Mouse (Mus musculus) left cerebral cortex, postnatal 14 days (tissue): ENCODE measurements around the gene Utp4. TPM values are rescaled to one million over a fixed set of nuclear protein-coding genes. Genes with fewer than 3 reads are reported as not detected.

Experiments
- DNase-seq, 2 experiments: peaks; one replicate each; pipeline ENCODE4 v3.0.0; 2021 to 2022; ENCODE audit warnings: low spot score in 2 of 2, mixed read lengths in 1 of 2
- intact Hi-C: fragments of 180-260 bp; cut with DNase I; formaldehyde crosslinking; loops from one replicate; pipeline ENCODE4 v1.15.1; 2025
- total RNA-seq, 2 experiments: library from RNA; stranded (reverse); gene quantifications; 2 replicates each; pipeline ENCODE4 v1.2.3; 2021

Gene Utp4
- total RNA-seq, 2 experiments from 2014 or later, result 29.5 to 31.4 TPM

- no peak for DNase-seq
- intact Hi-C loops, result no loop called here
Measured at GRCm38 (mm10) chr8:106934226-106934977, 41.0 kb downstream of the Utp4 start.

- DNase-seq, result peak; percentile 81 to 84
- intact Hi-C loops, result loop anchor here (5.0 kb wide), 2 partner anchors 52 to 67 kb away; no protein-coding TSS in a partner anchor
Measured at GRCm38 (mm10) chr8:106935324-106935869, 42.0 kb downstream of the Utp4 start, which contains the start of gene Sntb2. Sntb2 (plus strand) TSS chr8:106935750.

- DNase-seq, result peak in 1 of 2 experiments; percentile 34
- intact Hi-C loops, result loop anchor here (5.0 kb wide), 2 partner anchors 51 to 66 kb away; no protein-coding TSS in a partner anchor
Measured at GRCm38 (mm10) chr8:106935899-106936477, 42.6 kb downstream of the Utp4 start.

- intact Hi-C loops, result loop anchor here (5.0 kb wide), 2 partner anchors 51 to 66 kb away; no protein-coding TSS in a partner anchor
- peak in 1 of 2 experiments; percentile 39 for DNase-seq
Measured at GRCm38 (mm10) chr8:106936478-106937051, 43.1 kb downstream of the Utp4 start.

- intact Hi-C loops, result loop anchor here (5.0 kb wide), 2 partner anchors 50 to 65 kb away; no protein-coding TSS in a partner anchor
- no peak for DNase-seq
Measured at GRCm38 (mm10) chr8:106937081-106937800, 43.8 kb downstream of the Utp4 start.

- intact Hi-C loops, result no loop called here
Measured at GRCm38 (mm10) chr8:106941806-106942205, 48.4 kb downstream of the Utp4 start.

GRCm38 (mm10) chr8:106943874-106944418, 50.5 kb downstream of the Utp4 start:
- intact Hi-C loops, result no loop called here
- no peak for DNase-seq

More at GRCm38 (mm10) chr8:106941806-106942205, 48.4 kb downstream of the Utp4 start:
- no peak for DNase-seq

GRCm38 (mm10) chr8:106944756-106945155, 51.3 kb downstream of the Utp4 start:
- DNase-seq, result no peak
- intact Hi-C loops, result no loop called here

- intact Hi-C loops, result no loop called here
- no peak for DNase-seq
Measured at GRCm38 (mm10) chr8:106948678-106949243, 55.3 kb downstream of the Utp4 start.

- intact Hi-C loops, result no loop called here
- no peak for DNase-seq
Measured at GRCm38 (mm10) chr8:106951707-106952106, 58.3 kb downstream of the Utp4 start.

- intact Hi-C loops, result no loop called here
Measured at GRCm38 (mm10) chr8:106953571-106953970, 60.1 kb downstream of the Utp4 start.

GRCm38 (mm10) chr8:106957086-106957485, 63.6 kb downstream of the Utp4 start:
- DNase-seq, result no peak
- intact Hi-C loops, result no loop called here

More at GRCm38 (mm10) chr8:106953571-106953970, 60.1 kb downstream of the Utp4 start:
- DNase-seq, result no peak

GRCm38 (mm10) chr8:106958212-106958611, 64.8 kb downstream of the Utp4 start:
- intact Hi-C loops, result no loop called here

GRCm38 (mm10) chr8:106959626-106960025, 66.2 kb downstream of the Utp4 start:
- intact Hi-C loops, result no loop called here
- no peak for DNase-seq

More at GRCm38 (mm10) chr8:106958212-106958611, 64.8 kb downstream of the Utp4 start:
- DNase-seq, result no peak

GRCm38 (mm10) chr8:106962322-106962721, 68.9 kb downstream of the Utp4 start:
- intact Hi-C loops, result no loop called here
- DNase-seq, result peak in 1 of 2 experiments; percentile 26

- intact Hi-C loops, result no loop called here
- DNase-seq, result no peak
Measured at GRCm38 (mm10) chr8:106963365-106963764, 69.9 kb downstream of the Utp4 start.

- DNase-seq, result no peak
- intact Hi-C loops, result no loop called here
Measured at GRCm38 (mm10) chr8:106964573-106964972, 71.1 kb downstream of the Utp4 start.

- intact Hi-C loops, result no loop called here
- no peak for DNase-seq
Measured at GRCm38 (mm10) chr8:106969964-106970363, 76.5 kb downstream of the Utp4 start.

GRCm38 (mm10) chr8:106971916-106972315, 78.5 kb downstream of the Utp4 start:
- DNase-seq, result no peak
- intact Hi-C loops, result no loop called here
